15 mouse cellular contexts compared by ENCODE assay signal in genomic region chr10:80698605-80699004, GRCm38 (mm10). TPM values are rescaled to one million over a fixed set of nuclear protein-coding genes. Genes with fewer than 3 reads are reported as not detected.
A peak's percentile ranks its signal among the peaks of the same experiment; 100 is the strongest.
DNase-seq lines count a peak whose midpoint lies in the region; ATAC-seq and TF ChIP-seq lines count a peak whose summit lies in the region.
"Had no signal": no experiment of that assay in that cellular context is flagged by ENCODE, and none has a peak within 500 bp of the region (broad histone marks: within the 10 kb centered on the region; RNA-seq: fewer than 3 reads in every experiment).

No protein-coding gene starts in this region.

- TF ChIP-seq POLR2A in bone marrow, adult 2 months (IDR thresholded peaks at IDR 0.05; ENCODE audit: borderline replicate concordance, control insufficient read depth, low read depth, low read length), result no peak; the same call in 1 of the 2 replicates

- no peak for TF ChIP-seq CTCF in bone marrow, adult 2 months (IDR thresholded peaks at IDR 0.05; ENCODE audit: control insufficient read depth, insufficient read depth, low read length)
- TF ChIP-seq CTCF in liver, postnatal 0 days (IDR thresholded peaks at IDR 0.05; ENCODE audit: low read depth), result no peak

- peak overlapping the region; percentile 63; the same call in 1 of the 2 replicates for H3K27ac ChIP-seq in heart, embryonic 11.5 days (ENCODE audit: low read depth, low read length)
- H3K27ac ChIP-seq in neural tube, embryonic 13.5 days (replicated peaks), result no peak overlapping the region
- peak overlapping the region; percentile 31 for H3K27ac ChIP-seq in bone marrow, adult 2 months (ENCODE audit: control insufficient read depth, insufficient read depth, low read depth, low read length, poor library complexity)
- H3K27ac ChIP-seq in liver, postnatal 0 days (ENCODE audit: low read depth), result peak overlapping the region; percentile 80; the same call in 1 of the 2 replicates
- H3K27ac ChIP-seq: macrophage; stomach, embryonic 15.5 days had no signal

- no peaks in the 10 kb centered on the region for H3K9me3 ChIP-seq in heart, embryonic 11.5 days (replicated peaks; ENCODE audit: control insufficient read depth, low read length)
- H3K9me3 ChIP-seq in neural tube, embryonic 13.5 days, result no peaks in the 10 kb centered on the region
- no peaks in the 10 kb centered on the region for H3K9me3 ChIP-seq in liver, postnatal 0 days (ENCODE audit: low read length)
- H3K9me3 ChIP-seq: stomach, embryonic 15.5 days had no signal

- H3K27me3 ChIP-seq in heart, embryonic 11.5 days (ENCODE audit: control insufficient read depth, insufficient read depth, low read length), result no peaks in the 10 kb centered on the region
- no peaks in the 10 kb centered on the region for H3K27me3 ChIP-seq in neural tube, embryonic 13.5 days
- no peaks in the 10 kb centered on the region for H3K27me3 ChIP-seq in liver, postnatal 0 days (ENCODE audit: insufficient read depth, low read length)
- H3K27me3 ChIP-seq: stomach, embryonic 15.5 days had no signal

- 0 out of 2 replicates have a peak overlapping the region, but pooled peaks have one; percentile 9 for H3K4me3 ChIP-seq in heart, embryonic 11.5 days (ENCODE audit: low read depth, low read length)
- no peak overlapping the region for H3K4me3 ChIP-seq in neural tube, embryonic 13.5 days
- H3K4me3 ChIP-seq in bone marrow, adult 2 months (replicated peaks; ENCODE audit: control insufficient read depth, low read depth, low read length), result no peak overlapping the region
- no peak overlapping the region for H3K4me3 ChIP-seq in liver, postnatal 0 days (ENCODE audit: low read depth, low read length)
- H3K4me3 ChIP-seq: stomach, embryonic 15.5 days had no signal

- ATAC-seq in heart, embryonic 11.5 days (replicated peaks; ENCODE audit: insufficient number of reproducible peaks, low FRiP score, low TSS enrichment), result no peak
- no peak for ATAC-seq in neural tube, embryonic 13.5 days (ENCODE audit: low read depth)
- ATAC-seq in liver, postnatal 0 days, result no peak
- ATAC-seq: forebrain, embryonic 16.5 days had no signal

- H3K4me1 ChIP-seq in heart, embryonic 11.5 days (ENCODE audit: control insufficient read depth, insufficient read depth, low read length), result peaks cover 46% of the 10 kb centered on the region
- peaks cover 51% of the 10 kb centered on the region for H3K4me1 ChIP-seq in neural tube, embryonic 13.5 days (replicated peaks)
- H3K4me1 ChIP-seq in bone marrow, adult 2 months (ENCODE audit: control insufficient read depth, insufficient read depth, low read length), result peaks cover 25% of the 10 kb centered on the region
- peaks cover 85% of the 10 kb centered on the region for H3K4me1 ChIP-seq in liver, postnatal 0 days (ENCODE audit: insufficient read depth)

- H3K4me2 ChIP-seq in heart, embryonic 11.5 days, result peak overlapping the region; percentile 48
- no peak overlapping the region for H3K4me2 ChIP-seq in neural tube, embryonic 13.5 days
- peak overlapping the region; percentile 65 for H3K4me2 ChIP-seq in liver, postnatal 0 days (ENCODE audit: low read depth, low read length)
- H3K4me2 ChIP-seq: stomach, embryonic 15.5 days had no signal

- WGBS in heart, embryonic 11.5 days (ENCODE audit: insufficient replicate concordance), result 90% methylated on average over 9 of the region's 9 CpGs
- WGBS in neural tube, embryonic 13.5 days, result 90% methylated on average over 9 of the region's 9 CpGs
- WGBS in bone marrow, adult 2 months, result 27% methylated on average over 9 of the region's 9 CpGs
- 59% methylated on average over 9 of the region's 9 CpGs for WGBS in liver, postnatal 0 days (ENCODE audit: insufficient replicate concordance)

- no peak for TF ChIP-seq EP300 in liver, postnatal 0 days (IDR thresholded peaks at IDR 0.05; ENCODE audit: low read depth)

- no peak for DNase-seq in heart, postnatal 36 days
- no peak for DNase-seq in neural tube, embryonic 10.5 days (ENCODE audit: extremely low spot score, low spot score)
- no peak for DNase-seq in liver, postnatal 0 days
- no peak for DNase-seq in adrenal gland, adult (ENCODE audit: inconsistent age in 2 of 2, low spot score in 1 of 2)
- DNase-seq: adrenal gland, adult 8-10 months; cerebellum, postnatal 36 days; gastrocnemius, postnatal 10 days; kidney, adult 8-10 months; right cerebral cortex, postnatal 25 days had no signal

- H3K9ac ChIP-seq in heart, embryonic 11.5 days (ENCODE audit: low read depth, low read length), result no peak overlapping the region
- H3K9ac ChIP-seq in neural tube, embryonic 13.5 days, result 0 out of 2 replicates have a peak overlapping the region, but pooled peaks have one; percentile 22
- H3K9ac ChIP-seq in liver, postnatal 0 days (replicated peaks), result peak overlapping the region; percentile 61
- H3K9ac ChIP-seq: stomach, embryonic 15.5 days had no signal

- intact Hi-C loops in heart, postnatal 36 days (cut with DNase I), result loop anchor here (10.0 kb wide), 1 partner anchor 704 kb away; the partner anchor contains the start of gene Abca7

- H3K36me3 ChIP-seq in heart, embryonic 11.5 days (ENCODE audit: control insufficient read depth, insufficient read depth, low read length), result 0 out of 2 replicates have a peak, but pooled peaks cover 5% of the 10 kb centered on the region
- H3K36me3 ChIP-seq in neural tube, embryonic 13.5 days, result peaks cover 10% of the 10 kb centered on the region
- H3K36me3 ChIP-seq in liver, postnatal 0 days (replicated peaks; ENCODE audit: insufficient read depth, low read length), result peaks cover 10% of the 10 kb centered on the region
- H3K36me3 ChIP-seq: stomach, embryonic 15.5 days had no signal

RNA-seq across cellular contexts. Expression of gene Mob3a, which starts 3.2 kb away (rescaled TPM):
- polyA plus RNA-seq in heart, embryonic 11.5 days (2014; fragmentation: Nextera tagmentation; extraction: Ambion mirVana), result 38.9 and 39.0 TPM in 2 replicates
- total RNA-seq in heart, postnatal 36 days (2021), result 1 to 10 TPM; 5.3 to 6.7 TPM
- 46.4 and 55.1 TPM in 2 replicates for polyA plus RNA-seq in neural tube, embryonic 13.5 days (2015; fragmentation: Nextera tagmentation; extraction: Ambion mirVana)
- 16.3 and 45.8 TPM in 2 replicates for polyA plus RNA-seq in bone marrow, adult 2 months (2011; ENCODE audit: insufficient read depth, insufficient read length, low replicate concordance, missing spikeins)
- 14.7 and 17.3 TPM in 2 replicates for polyA plus RNA-seq in liver, postnatal 0 days (2015; fragmentation: Nextera tagmentation; extraction: Ambion mirVana)

RNA-seq across cellular contexts. Expression of gene Izumo4, which starts 3.4 kb away (rescaled TPM):
- polyA plus RNA-seq in heart, embryonic 11.5 days (2014; fragmentation: Nextera tagmentation; extraction: Ambion mirVana), result 8.2 and 8.5 TPM in 2 replicates
- 1 to 10 TPM; 2.5 to 2.9 TPM for total RNA-seq in heart, postnatal 36 days (2021)
- polyA plus RNA-seq in neural tube, embryonic 13.5 days (2015; fragmentation: Nextera tagmentation; extraction: Ambion mirVana), result 37.2 and 39.1 TPM in 2 replicates
- 22.9 and 33.3 TPM in 2 replicates for polyA plus RNA-seq in bone marrow, adult 2 months (2011; ENCODE audit: insufficient read depth, insufficient read length, low replicate concordance, missing spikeins)
- polyA plus RNA-seq in liver, postnatal 0 days (2015; fragmentation: Nextera tagmentation; extraction: Ambion mirVana), result 7.9 and 10.4 TPM in 2 replicates

RNA-seq across cellular contexts. Expression of gene Mknk2, which starts 20.7 kb away (rescaled TPM):
- 62.1 and 68.8 TPM in 2 replicates for polyA plus RNA-seq in heart, embryonic 11.5 days (2014; fragmentation: Nextera tagmentation; extraction: Ambion mirVana)
- 100 to 1,000 TPM; 223 to 233 TPM for total RNA-seq in heart, postnatal 36 days (2021)
- polyA plus RNA-seq in neural tube, embryonic 13.5 days (2015; fragmentation: Nextera tagmentation; extraction: Ambion mirVana), result 61.4 and 63.4 TPM in 2 replicates
- polyA plus RNA-seq in bone marrow, adult 2 months (2011; ENCODE audit: insufficient read depth, insufficient read length, low replicate concordance, missing spikeins), result 70.5 and 89.6 TPM in 2 replicates
- 45.8 and 46.1 TPM in 2 replicates for polyA plus RNA-seq in liver, postnatal 0 days (2015; fragmentation: Nextera tagmentation; extraction: Ambion mirVana)

RNA-seq across cellular contexts. Expression of gene Btbd2, which starts 41.7 kb away (rescaled TPM):
- polyA plus RNA-seq in heart, embryonic 11.5 days (2014; fragmentation: Nextera tagmentation; extraction: Ambion mirVana), result 37.6 and 47.0 TPM in 2 replicates
- total RNA-seq in heart, postnatal 36 days (2021), result 10 to 100 TPM; 45.5 to 46.8 TPM
- 93.9 and 100.0 TPM in 2 replicates for polyA plus RNA-seq in neural tube, embryonic 13.5 days (2015; fragmentation: Nextera tagmentation; extraction: Ambion mirVana)
- polyA plus RNA-seq in bone marrow, adult 2 months (2011; ENCODE audit: insufficient read depth, insufficient read length, low replicate concordance, missing spikeins), result 7.0 and 22.1 TPM in 2 replicates
- 10.7 and 11.5 TPM in 2 replicates for polyA plus RNA-seq in liver, postnatal 0 days (2015; fragmentation: Nextera tagmentation; extraction: Ambion mirVana)

RNA-seq across cellular contexts. Expression of gene Ap3d1, which starts 43.5 kb away (rescaled TPM):
- 51.5 and 59.3 TPM in 2 replicates for polyA plus RNA-seq in heart, embryonic 11.5 days (2014; fragmentation: Nextera tagmentation; extraction: Ambion mirVana)
- 10 to 100 TPM; 35.1 to 43.5 TPM for total RNA-seq in heart, postnatal 36 days (2021)
- polyA plus RNA-seq in neural tube, embryonic 13.5 days (2015; fragmentation: Nextera tagmentation; extraction: Ambion mirVana), result 106 and 114 TPM in 2 replicates
- 35.9 and 68.0 TPM in 2 replicates for polyA plus RNA-seq in bone marrow, adult 2 months (2011; ENCODE audit: insufficient read depth, insufficient read length, low replicate concordance, missing spikeins)
- 16.4 and 19.0 TPM in 2 replicates for polyA plus RNA-seq in liver, postnatal 0 days (2015; fragmentation: Nextera tagmentation; extraction: Ambion mirVana)
